Comparison of ENCODE assay signal across 10 mouse cellular contexts in the genomic region with DNA sequence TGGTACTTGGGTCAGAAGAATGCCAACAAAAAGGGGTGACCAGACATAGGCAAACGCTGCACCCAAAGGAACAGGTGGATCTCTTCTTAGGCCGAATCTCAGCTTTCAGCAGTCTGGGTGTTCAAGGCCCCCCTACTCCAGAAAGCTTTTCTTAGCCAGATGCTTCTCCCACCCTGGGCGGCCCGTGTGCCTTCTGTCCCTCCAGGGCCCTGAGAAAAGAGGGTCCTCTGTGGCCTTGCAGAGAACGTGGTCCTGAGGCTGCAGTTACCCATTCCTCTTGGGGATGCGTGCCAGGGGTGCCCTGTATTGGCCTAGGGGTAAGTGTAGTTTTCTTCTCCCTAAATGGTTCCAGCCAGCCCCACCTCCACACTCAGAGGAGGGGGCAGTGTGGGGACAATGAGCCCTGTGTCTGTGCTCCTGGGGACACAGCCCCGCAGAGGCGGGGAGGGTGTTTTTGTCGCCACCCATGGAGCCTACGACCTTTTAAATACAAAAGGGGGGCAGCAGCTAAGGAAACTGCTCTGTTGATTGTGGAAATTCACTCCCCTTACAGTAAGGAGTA. TPM values are rescaled to one million over a fixed set of nuclear protein-coding genes. Genes with fewer than 3 reads are reported as not detected.
A peak's percentile ranks its signal among the peaks of the same experiment; 100 is the strongest.
DNase-seq lines count a peak whose midpoint lies in the region; ATAC-seq and TF ChIP-seq lines count a peak whose summit lies in the region.
"Had no signal": no experiment of that assay in that cellular context is flagged by ENCODE, and none has a peak within 500 bp of the region (broad histone marks: within the 10 kb centered on the region; RNA-seq: fewer than 3 reads in every experiment).

No protein-coding gene starts in this region.

- H3K4me3 ChIP-seq in left cerebral cortex, adult 2 months, result no peak overlapping the region
- H3K4me3 ChIP-seq in forebrain, embryonic 14.5 days (ENCODE audit: low read depth, low read length), result no peak overlapping the region
- no peak overlapping the region for H3K4me3 ChIP-seq in limb, embryonic 12.5 days (replicated peaks)
- H3K4me3 ChIP-seq in thymus, adult 2 months (ENCODE audit: control insufficient read depth, insufficient read depth, low read length), result no peak overlapping the region

- TF ChIP-seq POLR2A in thymus, adult 2 months (IDR thresholded peaks at IDR 0.05; ENCODE audit: control insufficient read depth, extremely low read depth, insufficient read depth, low read length, poor library complexity), result no peak

- ATAC-seq in forebrain, embryonic 14.5 days, result peak; percentile 77
- ATAC-seq in limb, embryonic 12.5 days (ENCODE audit: insufficient number of reproducible peaks, insufficient read depth, low FRiP score, low TSS enrichment, low read depth), result no peak

- peaks cover 17% of the 10 kb centered on the region for H3K4me1 ChIP-seq in forebrain, embryonic 14.5 days (ENCODE audit: control insufficient read depth, insufficient read depth, low read length)
- H3K4me1 ChIP-seq in limb, embryonic 12.5 days (replicated peaks), result peaks cover 74% of the 10 kb centered on the region
- H3K4me1 ChIP-seq in thymus, adult 2 months (replicated peaks; ENCODE audit: control insufficient read depth, insufficient read depth, low read length), result peaks cover 44% of the 10 kb centered on the region

- WGBS in forebrain, embryonic 14.5 days, result 22% methylated on average over 10 of the region's 10 CpGs
- 30% methylated on average over 10 of the region's 10 CpGs for WGBS in limb, embryonic 12.5 days
- 95% methylated on average over 10 of the region's 10 CpGs for WGBS in thymus, adult 2 months

- peak overlapping the region; percentile 6 for H3K27ac ChIP-seq in left cerebral cortex, adult 2 months
- peak overlapping the region; percentile 85; the same call in 1 of the 2 replicates for H3K27ac ChIP-seq in forebrain, embryonic 14.5 days (ENCODE audit: low read depth, low read length)
- peak overlapping the region; percentile 94 for H3K27ac ChIP-seq in limb, embryonic 12.5 days
- no peak overlapping the region for H3K27ac ChIP-seq in thymus, adult 2 months (ENCODE audit: control insufficient read depth, insufficient read depth, low read length)

- peak overlapping the region; percentile 1; the same call in 1 of the 2 replicates for H3K9ac ChIP-seq in forebrain, embryonic 14.5 days (ENCODE audit: low read length)
- no peak overlapping the region for H3K9ac ChIP-seq in limb, embryonic 12.5 days (replicated peaks)

- intact Hi-C loops in left cerebral cortex, adult 2 months (cut with DNase I), result loop anchor here (2.0 to 10.0 kb wide), 2 partner anchors 31 to 323 kb away; no protein-coding TSS in a partner anchor

- no peaks in the 10 kb centered on the region for H3K36me3 ChIP-seq in forebrain, embryonic 14.5 days (ENCODE audit: control insufficient read depth, insufficient read depth, low read length)
- peaks cover 58% of the 10 kb centered on the region for H3K36me3 ChIP-seq in limb, embryonic 12.5 days
- H3K36me3 ChIP-seq in thymus, adult 2 months (ENCODE audit: control insufficient read depth, insufficient read depth, low read length), result no peaks in the 10 kb centered on the region
- H3K36me3 ChIP-seq: G1E had no signal

- TF ChIP-seq CTCF in left cerebral cortex, adult 2 months (IDR thresholded peaks at IDR 0.05), result no peak
- no peak for TF ChIP-seq CTCF in thymus, adult 2 months (IDR thresholded peaks at IDR 0.05; ENCODE audit: borderline replicate concordance, control insufficient read depth, extremely low read depth, insufficient read depth, low read length, poor library complexity)

- no peaks in the 10 kb centered on the region for H3K27me3 ChIP-seq in forebrain, embryonic 14.5 days (replicated peaks; ENCODE audit: control insufficient read depth, insufficient read depth, low read length)
- H3K27me3 ChIP-seq in limb, embryonic 12.5 days, result no peaks in the 10 kb centered on the region
- no peaks in the 10 kb centered on the region for H3K27me3 ChIP-seq in thymus, adult 2 months (ENCODE audit: control insufficient read depth, insufficient read depth, low read length)

- no peaks in the 10 kb centered on the region for H3K9me3 ChIP-seq in forebrain, embryonic 14.5 days (replicated peaks; ENCODE audit: control insufficient read depth, low read length)
- no peaks in the 10 kb centered on the region for H3K9me3 ChIP-seq in limb, embryonic 12.5 days
- H3K9me3 ChIP-seq: G1E had no signal

- peak in 1 of 2 experiments; percentile 28 for DNase-seq in left cerebral cortex, adult 2 months (ENCODE audit: extremely low spot score in 1 of 2, low spot score in 2 of 2)
- no peak for DNase-seq in left cerebral cortex, adult 18-20 months (ENCODE audit: low spot score in 2 of 2)
- peak; percentile 63 for DNase-seq in forebrain, embryonic 14.5 days (ENCODE audit: low spot score)
- peak; percentile 20 for DNase-seq in retina, embryonic 14.5 days (ENCODE audit: low spot score)
- no peak for DNase-seq in cerebellum, postnatal 36 days
- DNase-seq in thymus, postnatal 10 days (ENCODE audit: low spot score in 2 of 2), result no peak
- DNase-seq in thymus, adult 2 months, result no peak
- DNase-seq: adrenal gland, postnatal 14 days had no signal

- no peak overlapping the region for H3K4me2 ChIP-seq in forebrain, embryonic 14.5 days (ENCODE audit: low read length)
- H3K4me2 ChIP-seq in limb, embryonic 12.5 days, result peak overlapping the region; percentile 19

RNA-seq across cellular contexts. Expression of a gene that starts 10.7 kb away (rescaled TPM):
- total RNA-seq in left cerebral cortex, adult 2 months (2021), result 10 to 100 TPM; 13.8 to 14.0 TPM
- 10 to 100 TPM; 13.5 to 14.5 TPM for total RNA-seq in left cerebral cortex, adult 18-20 months (2021)
- 39.3 and 44.8 TPM in 2 replicates for polyA plus RNA-seq in forebrain, embryonic 14.5 days (2014; fragmentation: Nextera tagmentation; extraction: Ambion mirVana)
- polyA plus RNA-seq in limb, embryonic 12.5 days (2016; fragmentation: Nextera tagmentation; extraction: Ambion mirVana), result 188 and 205 TPM in 2 replicates
- 51.8 and 62.0 TPM in 2 replicates for polyA plus RNA-seq in thymus, adult 2 months (2012; rRNA removed)
- polyA plus RNA-seq: G1E had no signal

RNA-seq across cellular contexts. Expression of a gene that starts 30.2 kb away (rescaled TPM):
- 1 to 10 TPM; 8.5 to 8.8 TPM for total RNA-seq in left cerebral cortex, adult 2 months (2021)
- 1 to 10 TPM; 6.7 to 7.1 TPM for total RNA-seq in left cerebral cortex, adult 18-20 months (2021)
- polyA plus RNA-seq in forebrain, embryonic 14.5 days (2014; fragmentation: Nextera tagmentation; extraction: Ambion mirVana), result 1.1 TPM in 2 replicates
- 1.3 and 1.7 TPM in 2 replicates for polyA plus RNA-seq in limb, embryonic 12.5 days (2016; fragmentation: Nextera tagmentation; extraction: Ambion mirVana)
- 1.2 and 1.6 TPM in 2 replicates for polyA plus RNA-seq in thymus, adult 2 months (2012; rRNA removed)
- total RNA-seq: G1E had no signal
- polyA plus RNA-seq: G1E had no signal

RNA-seq across cellular contexts. Expression of a gene that starts 41.8 kb away (rescaled TPM):
- total RNA-seq in left cerebral cortex, adult 2 months (2021), result 10 to 100 TPM; 21.8 to 32.0 TPM
- 10 to 100 TPM; 22.8 to 24.3 TPM for total RNA-seq in left cerebral cortex, adult 18-20 months (2021)
- 4.9 and 7.2 TPM in 2 replicates for polyA plus RNA-seq in forebrain, embryonic 14.5 days (2014; fragmentation: Nextera tagmentation; extraction: Ambion mirVana)
- polyA plus RNA-seq in limb, embryonic 12.5 days (2016; fragmentation: Nextera tagmentation; extraction: Ambion mirVana), result 52.7 and 56.6 TPM in 2 replicates
- polyA plus RNA-seq in thymus, adult 2 months (2012; rRNA removed), result 4.6 and 4.8 TPM in 2 replicates
- polyA plus RNA-seq: G1E had no signal

Comparison
In these comparisons a context has a peak if more than half of its experiments do, and no peak if none do; other contexts are left out.
1. DNase-seq: peak in forebrain, embryonic 14.5 days (single experiment) and retina, embryonic 14.5 days (single experiment); none in left cerebral cortex, adult 18-20 months (0 of 2), cerebellum, postnatal 36 days (0 of 2), thymus, postnatal 10 days (0 of 2) and thymus, adult 2 months (single experiment).